13 mouse cellular contexts compared by ENCODE assay signal in the genomic region with DNA sequence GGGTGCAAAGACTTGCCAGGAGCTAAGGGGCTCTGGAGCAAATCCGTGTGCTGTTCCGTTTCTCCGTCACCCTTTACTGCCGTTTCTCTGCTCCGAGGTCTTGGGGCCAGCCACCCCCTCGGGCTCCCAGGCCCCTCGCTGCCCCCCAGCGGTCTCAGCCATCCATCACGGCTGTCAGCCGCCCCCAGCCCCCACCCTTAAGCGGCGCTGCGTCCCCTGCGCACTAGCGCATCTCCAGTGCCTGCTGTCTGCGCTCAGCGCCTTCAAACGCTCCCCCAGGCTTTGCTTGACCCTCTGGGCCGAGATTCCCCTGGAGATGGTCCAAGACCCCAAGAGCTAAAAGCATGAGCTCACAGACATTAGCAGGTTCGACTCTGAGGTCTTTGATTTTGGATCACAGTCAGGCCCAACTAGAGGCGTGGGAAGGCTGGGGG. TPM values are rescaled to one million over a fixed set of nuclear protein-coding genes. Genes with fewer than 3 reads are reported as not detected.
DNase-seq lines count a peak whose midpoint lies in the region; ATAC-seq and TF ChIP-seq lines count a peak whose summit lies in the region.
"Had no signal": no experiment of that assay in that cellular context is flagged by ENCODE, and none has a peak within 500 bp of the region (broad histone marks: within the 10 kb centered on the region; RNA-seq: fewer than 3 reads in every experiment).

No protein-coding gene starts in this region.

- TF ChIP-seq CTCF in midbrain, postnatal 0 days (IDR thresholded peaks at IDR 0.05) = 0 out of 2 replicates have a peak, but pooled peaks have one; percentile 4

- no peak overlapping the region for H3K27ac ChIP-seq in forebrain, embryonic 13.5 days
- H3K27ac ChIP-seq in forebrain, embryonic 11.5 days (ENCODE audit: low read depth, low read length) = no peak overlapping the region
- peak overlapping the region; percentile 92 for H3K27ac ChIP-seq in hindbrain, embryonic 13.5 days
- H3K27ac ChIP-seq in midbrain, postnatal 0 days (ENCODE audit: low read depth, low read length) = peak overlapping the region; percentile 92
- H3K27ac ChIP-seq: limb, embryonic 12.5 days; lung, embryonic 15.5 days had no signal

- H3K9me3 ChIP-seq in forebrain, embryonic 13.5 days (replicated peaks) = no peaks in the 10 kb centered on the region
- H3K9me3 ChIP-seq in forebrain, embryonic 11.5 days (ENCODE audit: control insufficient read depth, low read length) = no peaks in the 10 kb centered on the region
- H3K9me3 ChIP-seq in hindbrain, embryonic 13.5 days = no peaks in the 10 kb centered on the region
- no peaks in the 10 kb centered on the region for H3K9me3 ChIP-seq in midbrain, postnatal 0 days (ENCODE audit: low read length)
- H3K9me3 ChIP-seq: limb, embryonic 12.5 days; lung, embryonic 15.5 days had no signal

- no peak for DNase-seq in forebrain, embryonic 11.5 days (ENCODE audit: low spot score)
- DNase-seq in cerebellum, adult 9-10 months = peak; percentile 73
- DNase-seq in midbrain, postnatal 0 days (ENCODE audit: low spot score) = no peak
- DNase-seq in retina, postnatal 1 day = no peak
- DNase-seq in lung, postnatal 10 days = no peak
- DNase-seq: adrenal gland, postnatal 25 days; kidney, adult 8-10 months had no signal

- ATAC-seq in forebrain, embryonic 13.5 days = no peak
- ATAC-seq in forebrain, embryonic 11.5 days (replicated peaks; ENCODE audit: low FRiP score) = no peak
- ATAC-seq in hindbrain, embryonic 13.5 days (ENCODE audit: low FRiP score) = no peak
- ATAC-seq in midbrain, postnatal 0 days (ENCODE audit: low FRiP score) = no peak
- no peak for ATAC-seq in inflammation-experienced regulatory T-cells, adult 6 months

- H3K9ac ChIP-seq in forebrain, embryonic 13.5 days = peak overlapping the region; percentile 61
- H3K9ac ChIP-seq in forebrain, embryonic 11.5 days (ENCODE audit: low read length) = no peak overlapping the region
- H3K9ac ChIP-seq in hindbrain, embryonic 13.5 days = peak overlapping the region; percentile 79
- peak overlapping the region; percentile 85 for H3K9ac ChIP-seq in midbrain, postnatal 0 days (replicated peaks; ENCODE audit: low read length, poor library complexity, severe bottlenecking)
- H3K9ac ChIP-seq: limb, embryonic 12.5 days; lung, embryonic 15.5 days had no signal

- H3K27me3 ChIP-seq in forebrain, embryonic 13.5 days = peaks cover 81% of the 10 kb centered on the region
- peaks cover 58% of the 10 kb centered on the region for H3K27me3 ChIP-seq in forebrain, embryonic 11.5 days (ENCODE audit: control insufficient read depth, insufficient read depth, low read length)
- peaks cover 74% of the 10 kb centered on the region for H3K27me3 ChIP-seq in hindbrain, embryonic 13.5 days
- no peaks in the 10 kb centered on the region for H3K27me3 ChIP-seq in midbrain, postnatal 0 days (ENCODE audit: insufficient read depth, low read length)

- 3% methylated on average over 21 of the region's 21 CpGs for WGBS in forebrain, embryonic 13.5 days
- WGBS in forebrain, embryonic 11.5 days = 1% methylated on average over 21 of the region's 21 CpGs
- 2% methylated on average over 21 of the region's 21 CpGs for WGBS in hindbrain, embryonic 13.5 days
- 1% methylated on average over 21 of the region's 21 CpGs for WGBS in midbrain, postnatal 0 days

- no peaks in the 10 kb centered on the region for H3K36me3 ChIP-seq in forebrain, embryonic 13.5 days (ENCODE audit: poor library complexity, severe bottlenecking)
- H3K36me3 ChIP-seq in forebrain, embryonic 11.5 days (ENCODE audit: control insufficient read depth, insufficient read depth, low read length) = no peaks in the 10 kb centered on the region
- H3K36me3 ChIP-seq in hindbrain, embryonic 13.5 days = no peaks in the 10 kb centered on the region
- H3K36me3 ChIP-seq in midbrain, postnatal 0 days (ENCODE audit: insufficient read depth, low read length) = no peaks in the 10 kb centered on the region
- H3K36me3 ChIP-seq: limb, embryonic 12.5 days; lung, embryonic 15.5 days had no signal

- peak overlapping the region; percentile 69 for H3K4me2 ChIP-seq in forebrain, embryonic 13.5 days
- H3K4me2 ChIP-seq in forebrain, embryonic 11.5 days (ENCODE audit: low read depth, low read length, severe bottlenecking) = no peak overlapping the region
- peak overlapping the region; percentile 72 for H3K4me2 ChIP-seq in hindbrain, embryonic 13.5 days
- H3K4me2 ChIP-seq in midbrain, postnatal 0 days (ENCODE audit: low read depth, low read length, poor library complexity, severe bottlenecking) = peak overlapping the region; percentile 68
- H3K4me2 ChIP-seq: lung, embryonic 15.5 days had no signal

- peaks cover 59% of the 10 kb centered on the region for H3K4me1 ChIP-seq in forebrain, embryonic 13.5 days
- H3K4me1 ChIP-seq in forebrain, embryonic 11.5 days (replicated peaks; ENCODE audit: control insufficient read depth, insufficient read depth, low read length) = peaks cover 21% of the 10 kb centered on the region
- peaks cover 74% of the 10 kb centered on the region for H3K4me1 ChIP-seq in hindbrain, embryonic 13.5 days (replicated peaks)
- peaks cover 23% of the 10 kb centered on the region; the same call in 1 of the 2 replicates for H3K4me1 ChIP-seq in midbrain, postnatal 0 days (ENCODE audit: insufficient read depth, low read length)

- peak overlapping the region; percentile 41 for H3K4me3 ChIP-seq in forebrain, embryonic 13.5 days
- H3K4me3 ChIP-seq in forebrain, embryonic 11.5 days (ENCODE audit: low read depth, low read length) = no peak overlapping the region
- H3K4me3 ChIP-seq in hindbrain, embryonic 13.5 days = peak overlapping the region; percentile 56
- peak overlapping the region; percentile 78 for H3K4me3 ChIP-seq in midbrain, postnatal 0 days (ENCODE audit: low read depth, low read length)
- H3K4me3 ChIP-seq: lung, embryonic 15.5 days; myocyte had no signal

RNA-seq across cellular contexts. Expression of gene Slc12a5, which starts 8.8 kb away (rescaled TPM):
- 5.7 and 8.8 TPM in 2 replicates for polyA plus RNA-seq in forebrain, embryonic 13.5 days (2015; fragmentation: Nextera tagmentation; extraction: Ambion mirVana)
- polyA plus RNA-seq in forebrain, embryonic 11.5 days (2014; fragmentation: Nextera tagmentation; extraction: Ambion mirVana) = 1.6 and 2.6 TPM in 2 replicates
- 21.4 and 22.1 TPM in 2 replicates for polyA plus RNA-seq in hindbrain, embryonic 13.5 days (2015; fragmentation: Nextera tagmentation; extraction: Ambion mirVana)
- total RNA-seq in midbrain, postnatal 0 days (2014; rRNA removed) = 311 and 368 TPM in 2 replicates
- polyA plus RNA-seq in midbrain, postnatal 0 days (2015; fragmentation: Nextera tagmentation; extraction: Ambion mirVana) = 83.5 and 86.4 TPM in 2 replicates
- under 1 TPM in 2 of 3 experiments, not detected in 1; 0.21 to 0.33 TPM for polyA plus RNA-seq in inflammation-experienced regulatory T-cells, adult 6 months (2017; shearing (Covaris generic))

RNA-seq across cellular contexts. Expression of gene Mmp9, which starts 28.8 kb away (rescaled TPM):
- polyA plus RNA-seq in forebrain, embryonic 13.5 days (2015; fragmentation: Nextera tagmentation; extraction: Ambion mirVana) = 8.6 and 10.6 TPM in 2 replicates
- 0.71 and 1.0 TPM in 2 replicates for polyA plus RNA-seq in forebrain, embryonic 11.5 days (2014; fragmentation: Nextera tagmentation; extraction: Ambion mirVana)
- 23.8 and 25.2 TPM in 2 replicates for polyA plus RNA-seq in hindbrain, embryonic 13.5 days (2015; fragmentation: Nextera tagmentation; extraction: Ambion mirVana)
- 7.5 and 13.4 TPM in 2 replicates for total RNA-seq in midbrain, postnatal 0 days (2014; rRNA removed)
- 7.1 and 8.2 TPM in 2 replicates for polyA plus RNA-seq in midbrain, postnatal 0 days (2015; fragmentation: Nextera tagmentation; extraction: Ambion mirVana)
- polyA plus RNA-seq in inflammation-experienced regulatory T-cells, adult 6 months (2017; shearing (Covaris generic)) = 1 to 10 TPM; 1.3 to 2.6 (median 2.6) TPM

RNA-seq across cellular contexts. Expression of gene Zfp335, which starts 57.8 kb away (rescaled TPM):
- 12.2 and 15.1 TPM in 2 replicates for polyA plus RNA-seq in forebrain, embryonic 13.5 days (2015; fragmentation: Nextera tagmentation; extraction: Ambion mirVana)
- 18.0 TPM in 2 replicates for polyA plus RNA-seq in forebrain, embryonic 11.5 days (2014; fragmentation: Nextera tagmentation; extraction: Ambion mirVana)
- 13.1 and 13.9 TPM in 2 replicates for polyA plus RNA-seq in hindbrain, embryonic 13.5 days (2015; fragmentation: Nextera tagmentation; extraction: Ambion mirVana)
- 28.9 and 29.0 TPM in 2 replicates for total RNA-seq in midbrain, postnatal 0 days (2014; rRNA removed)
- 11.1 and 11.4 TPM in 2 replicates for polyA plus RNA-seq in midbrain, postnatal 0 days (2015; fragmentation: Nextera tagmentation; extraction: Ambion mirVana)
- polyA plus RNA-seq in inflammation-experienced regulatory T-cells, adult 6 months (2017; shearing (Covaris generic)) = 1 to 10 TPM; 6.2 to 7.4 (median 6.8) TPM

Comparison
In these comparisons a context has a peak if more than half of its experiments do, and no peak if none do; other contexts are left out.
1. H3K27ac ChIP-seq: peak in hindbrain, embryonic 13.5 days (single experiment) and midbrain, postnatal 0 days (single experiment); none in forebrain, embryonic 13.5 days (single experiment) and forebrain, embryonic 11.5 days (single experiment).